Mouse (Mus musculus) MEL (cell line): ENCODE measurements around the gene Clpsl2. TPM values are rescaled to one million over a fixed set of nuclear protein-coding genes. Genes with fewer than 3 reads are reported as not detected.

Experiments
- DNase-seq: peaks from one replicate; pipeline ENCODE4 v3.0.0; 2011; ENCODE audit warnings: low read depth, low spot score
- H3K27ac ChIP-seq: 2 replicates; pipeline ENCODE4 v1.5.1; 2012; ENCODE audit warnings: low read depth, mild to moderate bottlenecking, control low read depth, low read length, moderate library complexity; ENCODE audit not compliant: control insufficient read depth
- H3K27me3 ChIP-seq, 2 experiments: fragments of 150-350 bp in 1 of 2; sonication (generic) in 1 of 2; 2 replicates each; pipeline ENCODE4 v1.6.1; 2012; ENCODE audit warnings: low read length in 2 of 2, mild to moderate bottlenecking in 2 of 2, improper control_type of control experiment in 1 of 2, moderate library complexity in 1 of 2; ENCODE audit not compliant: insufficient read depth in 2 of 2, control insufficient read depth in 1 of 2
- H3K36me3 ChIP-seq, 2 experiments: 2 replicates each; pipeline ENCODE4 v1.6.1; 2012 to 2014; ENCODE audit warnings: low read length in 2 of 2, improper control_type of control experiment in 1 of 2, inconsistent platforms in 1 of 2, mild to moderate bottlenecking in 1 of 2; ENCODE audit not compliant: insufficient read depth in 2 of 2, control insufficient read depth in 1 of 2
- H3K4me1 ChIP-seq, 2 experiments: fragments of 150-350 bp in 1 of 2; sonication (generic) in 1 of 2; 2 replicates each; pipeline ENCODE4 v1.6.1; 2012; ENCODE audit warnings: low read length in 2 of 2, improper control_type of control experiment in 1 of 2, mild to moderate bottlenecking in 1 of 2; ENCODE audit not compliant: insufficient read depth in 2 of 2, control insufficient read depth in 1 of 2
- H3K4me3 ChIP-seq, 2 experiments: fragments of 150-350 bp in 1 of 2; sonication (generic) in 1 of 2; 2 replicates each; pipeline ENCODE4 v1.5.1; 2012; ENCODE audit warnings: low read depth in 2 of 2, low read length in 2 of 2, mild to moderate bottlenecking in 2 of 2, moderate library complexity in 2 of 2, control low read depth in 1 of 2, improper control_type of control experiment in 1 of 2; ENCODE audit not compliant: control insufficient read depth in 1 of 2, insufficient read depth in 1 of 2
- H3K79me2 ChIP-seq: 2 replicates; pipeline ENCODE4 v1.6.1; 2012; ENCODE audit warnings: mild to moderate bottlenecking, low read length, moderate library complexity; ENCODE audit not compliant: control insufficient read depth, poor library complexity, insufficient read depth
- H3K9ac ChIP-seq: 2 replicates; pipeline ENCODE4 v1.6.1; 2012; ENCODE audit warnings: low read depth, mild to moderate bottlenecking, control low read depth, low read length, moderate library complexity; ENCODE audit not compliant: control insufficient read depth, poor library complexity, severe bottlenecking
- H3K9me3 ChIP-seq: fragments of 150-350 bp; sonication (generic); replicated peaks from 2 replicates; pipeline ENCODE4 v1.6.1; 2012; ENCODE audit warnings: mild to moderate bottlenecking, low read length, improper control_type of control experiment, moderate library complexity; ENCODE audit not compliant: insufficient read depth
- CHD1 ChIP-seq: IDR thresholded peaks from 2 replicates; pipeline ENCODE4 v1.6.1; 2012; ENCODE audit warnings: low read depth, mild to moderate bottlenecking, inconsistent platforms, low read length, improper control_type of control experiment
- CTCF ChIP-seq, 3 experiments: IDR thresholded peaks in 2 of 3; conservative IDR thresholded peaks in 1 of 3; 2 replicates each; pipeline ENCODE4 v1.5.1; 2011 to 2012; ENCODE audit warnings: low read length in 3 of 3, low read depth in 2 of 3, mild to moderate bottlenecking in 2 of 3, improper control_type of control experiment in 1 of 3, inconsistent platforms in 1 of 3, mixed read lengths in 1 of 3, moderate library complexity in 1 of 3; ENCODE audit not compliant: control insufficient read depth in 1 of 3, insufficient read depth in 1 of 3, poor library complexity in 1 of 3, severe bottlenecking in 1 of 3
- E2F4 ChIP-seq: IDR thresholded peaks from 2 replicates; pipeline ENCODE4 v1.6.1; 2011; ENCODE audit warnings: low read depth, low read length, improper control_type of control experiment, borderline replicate concordance
- ELF1 ChIP-seq: IDR thresholded peaks from 2 replicates; pipeline ENCODE4 v1.6.1; 2014; ENCODE audit warnings: low read depth, mild to moderate bottlenecking, inconsistent platforms, low read length, improper control_type of control experiment, moderate library complexity
- EP300 ChIP-seq, 2 experiments: IDR thresholded peaks; 2 replicates each; pipeline ENCODE4 v1.6.1; 2011; ENCODE audit warnings: improper control_type of control experiment in 2 of 2, low read length in 2 of 2, low read depth in 1 of 2, mild to moderate bottlenecking in 1 of 2
- GABPA ChIP-seq: IDR thresholded peaks from 2 replicates; pipeline ENCODE4 v1.6.1; 2012; ENCODE audit warnings: low read depth, mild to moderate bottlenecking, inconsistent platforms, low read length, improper control_type of control experiment, moderate library complexity
- HCFC1 ChIP-seq: IDR thresholded peaks from 2 replicates; pipeline ENCODE4 v1.6.1; 2012; ENCODE audit warnings: low read depth, mild to moderate bottlenecking, inconsistent platforms, low read length, improper control_type of control experiment, moderate library complexity
- KAT2A ChIP-seq: conservative IDR thresholded peaks from 2 replicates; pipeline ENCODE4 v1.6.1; 2012; ENCODE audit warnings: low read depth, low read length, improper control_type of control experiment, inconsistent platforms
- MAZ ChIP-seq: IDR thresholded peaks from 2 replicates; pipeline ENCODE4 v1.6.1; 2012; ENCODE audit warnings: low read depth, mild to moderate bottlenecking, inconsistent platforms, low read length, improper control_type of control experiment
- MXI1 ChIP-seq: IDR thresholded peaks from 2 replicates; pipeline ENCODE4 v1.6.1; 2011; ENCODE audit warnings: mild to moderate bottlenecking, low read depth, low read length, improper control_type of control experiment
- MYB ChIP-seq: IDR thresholded peaks from 2 replicates; pipeline ENCODE4 v1.6.1; 2011; ENCODE audit warnings: mild to moderate bottlenecking, low read depth, low read length, improper control_type of control experiment
- MYC ChIP-seq: IDR thresholded peaks from 2 replicates; pipeline ENCODE4 v1.6.1; 2011; ENCODE audit warnings: low read depth, mild to moderate bottlenecking, low read length, improper control_type of control experiment, moderate library complexity
- POLR2A ChIP-seq, 2 experiments: IDR thresholded peaks; 2 replicates each; pipeline ENCODE4 v1.6.1; 2011 to 2012; ENCODE audit warnings: low read length in 2 of 2, mild to moderate bottlenecking in 2 of 2, control low read depth in 1 of 2, improper control_type of control experiment in 1 of 2, low read depth in 1 of 2, moderate library complexity in 1 of 2; ENCODE audit not compliant: control insufficient read depth in 1 of 2, insufficient read depth in 1 of 2, poor library complexity in 1 of 2
- POLR2AphosphoS2 ChIP-seq: IDR thresholded peaks from 2 replicates; pipeline ENCODE4 v1.6.1; 2011; ENCODE audit warnings: low read length, improper control_type of control experiment
- POLR2AphosphoS5 ChIP-seq: IDR thresholded peaks from 2 replicates; pipeline ENCODE4 v1.6.1; 2012; ENCODE audit warnings: low read depth, borderline replicate concordance, mild to moderate bottlenecking, inconsistent platforms, low read length, moderate library complexity, mixed read lengths
- RAD21 ChIP-seq: IDR thresholded peaks from 2 replicates; pipeline ENCODE4 v1.6.1; 2011; ENCODE audit warnings: mild to moderate bottlenecking, low read depth, low read length, improper control_type of control experiment
- SMC3 ChIP-seq: IDR thresholded peaks from 2 replicates; pipeline ENCODE4 v1.6.1; 2011; ENCODE audit warnings: low read depth, low read length, improper control_type of control experiment
- TAL1 ChIP-seq: IDR thresholded peaks from 2 replicates; pipeline ENCODE4 v1.6.1; 2012; ENCODE audit warnings: mild to moderate bottlenecking, inconsistent platforms, low read length, moderate library complexity, mixed read lengths
- TBP ChIP-seq: IDR thresholded peaks from 2 replicates; pipeline ENCODE4 v1.8.0; 2011; ENCODE audit warnings: low read depth, low read length, improper control_type of control experiment
- USF1 ChIP-seq: IDR thresholded peaks from 2 replicates; pipeline ENCODE4 v1.6.1; 2014; ENCODE audit warnings: low read depth, mild to moderate bottlenecking, inconsistent platforms, low read length, improper control_type of control experiment, moderate library complexity
- ZC3H11A ChIP-seq: IDR thresholded peaks from 2 replicates; pipeline ENCODE4 v1.6.1; 2012; ENCODE audit warnings: low read depth, mild to moderate bottlenecking, inconsistent platforms, low read length, improper control_type of control experiment
- ZKSCAN1 ChIP-seq: IDR thresholded peaks from 2 replicates; pipeline ENCODE4 v1.6.1; 2012; ENCODE audit warnings: low read depth, mild to moderate bottlenecking, inconsistent platforms, low read length, improper control_type of control experiment, moderate library complexity
- polyA plus RNA-seq, 2 experiments: library from polyadenylated mRNA; stranded (reverse) in 1 of 2; unstranded in 1 of 2; fragments of >175 nt in 1 of 2; fragments of >200 nt in 1 of 2; gene quantifications; 2 replicates each; pipeline versions ENCODE4 v1.2.1 to v1.2.4; 2012; ENCODE audit warnings: low replicate concordance in 2 of 2, low read depth in 1 of 2; ENCODE audit not compliant: insufficient read length in 2 of 2, insufficient read depth in 1 of 2, missing spikeins in 1 of 2
- total RNA-seq: library from RNA; depleted of rRNA; stranded (reverse); fragments of 300-350 nt; gene quantifications from 2 replicates; pipeline ENCODE4 v1.2.3, GENCODE M21; 2012

The Clpsl2 gene
- total and polyA plus RNA-seq, 3 experiments = not detected

DNA sequence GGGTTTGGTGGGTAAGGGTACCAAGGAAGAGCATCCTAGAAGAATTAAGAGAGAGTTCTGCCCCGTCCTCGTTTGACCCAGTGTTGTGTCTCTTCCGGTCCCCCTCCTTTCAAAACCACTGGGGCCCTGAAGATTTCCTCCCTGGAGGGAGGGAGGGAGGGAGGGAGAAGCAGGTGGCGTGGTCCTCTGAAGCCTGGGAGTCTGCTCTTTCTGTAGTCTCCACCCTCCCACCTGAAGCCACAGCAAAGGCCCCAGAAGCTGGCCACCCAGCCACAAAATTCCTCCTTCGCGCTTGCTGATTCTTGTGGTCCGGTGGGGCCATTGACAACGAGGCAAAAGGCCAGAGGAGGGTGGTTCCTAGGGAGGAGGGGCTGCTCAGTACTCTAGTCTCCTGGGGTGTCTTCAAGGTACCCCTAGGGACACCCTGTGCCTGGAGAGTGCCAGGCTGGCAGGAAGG lies 30.6 kb upstream of the Clpsl2 start (continued):
- TF ChIP-seq SMC3 (no peak), RAD21 (no peak), EP300 (IDR thresholded peaks at IDR 0.05; ENCODE audit: low read depth in 1 of 2, low read length in 2 of 2) (no peak), MYB (no peak), MXI1 (0 out of 2 replicates have a peak, but pooled peaks have one; percentile 10), POLR2AphosphoS2 (peak; percentile 24; the same call in 1 of the 2 replicates), CTCF (IDR thresholded peaks at IDR 0.05 in 2 of 3, conservative IDR thresholded peaks at IDR 0.05 in 1 of 3; ENCODE audit: control insufficient read depth in 1 of 3, insufficient read depth in 1 of 3, low read depth in 2 of 3, low read length in 3 of 3, poor library complexity in 1 of 3, severe bottlenecking in 1 of 3) (no peak), MAZ (peak; percentile 88; the same call in 1 of the 2 replicates), ELF1 (0 out of 2 replicates have a peak, but pooled peaks have one; percentile 19), USF1 (no peak), GABPA (no peak), TBP (0 out of 2 replicates have a peak, but pooled peaks have one; percentile 52), HCFC1 (no peak; the same call in 1 of the 2 replicates), POLR2AphosphoS5 (no peak), TAL1 (no peak), MYC (no peak), E2F4 (no peak), ZKSCAN1 (no peak), CHD1 (no peak), ZC3H11A (no peak), KAT2A (no peak)

DNA sequence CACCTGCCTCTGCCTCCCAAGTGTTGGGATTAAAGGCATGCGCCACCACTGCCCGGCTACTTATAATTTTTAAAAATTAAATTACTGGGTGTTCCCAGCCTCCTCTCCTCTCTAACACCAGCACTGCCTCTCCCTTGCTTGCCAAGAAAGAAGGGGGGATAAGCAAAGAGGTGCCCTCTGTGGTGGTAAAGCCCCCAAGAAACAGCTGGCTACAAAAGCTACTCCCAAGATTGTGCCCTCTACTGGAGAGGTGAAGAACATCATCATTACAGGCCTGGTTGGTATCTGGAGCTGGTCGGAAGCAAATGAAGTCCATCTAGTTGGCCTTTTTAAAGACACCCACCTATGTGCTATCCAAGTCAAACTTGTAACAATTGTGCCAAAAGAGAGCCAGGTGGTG lies 29.4 kb upstream of the Clpsl2 start:
- Histone ChIP-seq H3K27ac (no peak overlapping the region), H3K4me3 (no peak overlapping the region), H3K9ac (no peak overlapping the region), H3K9me3 (no peaks in the 10 kb centered on the region), H3K36me3 (peaks cover 0 to 19% of the 10 kb centered on the region in 2 experiments; a peak in 2 of 4 replicates), H3K27me3 (no peaks in the 10 kb centered on the region), H3K79me2 (peaks cover 5% of the 10 kb centered on the region; the same call in 1 of the 2 replicates), H3K4me1 (peaks cover 6 to 39% of the 10 kb centered on the region in 2 experiments; a peak in 3 of 4 replicates)
- DNase-seq = peak; percentile 61
- TF ChIP-seq POLR2A (IDR thresholded peaks at IDR 0.05; ENCODE audit: control insufficient read depth in 1 of 2, insufficient read depth in 1 of 2, low read depth in 1 of 2, low read length in 2 of 2, poor library complexity in 1 of 2) (no peak), CTCF (IDR thresholded peaks at IDR 0.05 in 2 of 3, conservative IDR thresholded peaks at IDR 0.05 in 1 of 3; ENCODE audit: control insufficient read depth in 1 of 3, insufficient read depth in 1 of 3, low read depth in 2 of 3, low read length in 3 of 3, poor library complexity in 1 of 3, severe bottlenecking in 1 of 3) (peak; percentile 45 to 73 (median 66)), SMC3 (no peak; the same call in 1 of the 2 replicates), ELF1 (no peak)
